Mouse (Mus musculus): ENCODE results near the gene Slit3. TPM values are rescaled to one million over a fixed set of nuclear protein-coding genes. Genes with fewer than 3 reads are reported as not detected.

Slit3 gene
- polyA plus RNA-seq, 1 experiment from 2014 or later: 9.0 TPM

DNA sequence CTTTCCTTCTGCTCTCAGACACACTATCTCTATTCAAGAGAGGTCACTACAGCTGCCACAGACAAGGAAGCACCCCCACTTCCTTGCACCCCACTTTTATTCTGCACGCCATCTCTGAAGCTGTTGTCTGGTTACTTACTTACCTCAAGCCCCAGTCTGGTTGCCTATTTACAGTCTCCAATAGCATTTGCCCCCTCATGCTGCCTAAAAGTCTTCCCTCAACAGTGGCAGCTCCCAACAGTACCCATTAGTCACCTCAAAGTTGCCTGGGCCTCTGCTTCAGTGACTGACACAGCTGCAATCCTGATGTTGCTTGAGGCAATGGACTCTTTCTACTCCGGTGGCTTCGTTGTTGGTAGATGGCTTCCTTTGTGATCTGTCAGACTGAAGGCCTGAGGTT lies 42.4 kb downstream of the Slit3 start:
- Histone ChIP-seq H3K9ac (ENCODE audit: low read depth, low read length) (no peak overlapping the region), H3K36me3 (ENCODE audit: control insufficient read depth, insufficient read depth, low read length) (no peaks in the 10 kb centered on the region), H3K4me3 (ENCODE audit: low read length) (no peak overlapping the region), H3K9me3 (ENCODE audit: control insufficient read depth, low read length) (no peaks in the 10 kb centered on the region), H3K4me2 (ENCODE audit: low read length) (no peak overlapping the region), H3K4me1 (ENCODE audit: control insufficient read depth, insufficient read depth, low read depth, low read length) (no peaks in the 10 kb centered on the region), H3K27ac (ENCODE audit: low read depth, low read length) (no peak overlapping the region), H3K27me3 (replicated peaks; ENCODE audit: control insufficient read depth, insufficient read depth, low read length) (no peaks in the 10 kb centered on the region)
- 96% methylated on average over 3 of the region's 3 CpGs for WGBS
- ATAC-seq: no peak

GRCm38 (mm10) chr11:35167176-35167575 lies 46.2 kb downstream of the Slit3 start:
- H3K9me3 ChIP-seq (ENCODE audit: control insufficient read depth, low read length): no peaks in the 10 kb centered on the region
- no peaks in the 10 kb centered on the region for H3K4me1 ChIP-seq (ENCODE audit: control insufficient read depth, insufficient read depth, low read depth, low read length)
- H3K4me3 ChIP-seq (ENCODE audit: low read length): no peak overlapping the region
- ATAC-seq: no peak
- no peak overlapping the region for H3K4me2 ChIP-seq (ENCODE audit: low read length)
- no peak overlapping the region for H3K9ac ChIP-seq (ENCODE audit: low read depth, low read length)
- WGBS: 81% methylated on average over 8 of the region's 8 CpGs
- H3K36me3 ChIP-seq (ENCODE audit: control insufficient read depth, insufficient read depth, low read length): no peaks in the 10 kb centered on the region
- H3K27me3 ChIP-seq (replicated peaks; ENCODE audit: control insufficient read depth, insufficient read depth, low read length): no peaks in the 10 kb centered on the region
- H3K27ac ChIP-seq (ENCODE audit: low read depth, low read length): no peak overlapping the region

- WGBS: 89% methylated on average over 6 of the region's 6 CpGs
- Histone ChIP-seq H3K4me2 (ENCODE audit: low read length) (no peak overlapping the region), H3K9ac (ENCODE audit: low read depth, low read length) (no peak overlapping the region), H3K4me1 (ENCODE audit: control insufficient read depth, insufficient read depth, low read depth, low read length) (no peaks in the 10 kb centered on the region), H3K9me3 (ENCODE audit: control insufficient read depth, low read length) (no peaks in the 10 kb centered on the region), H3K36me3 (ENCODE audit: control insufficient read depth, insufficient read depth, low read length) (no peaks in the 10 kb centered on the region), H3K27ac (ENCODE audit: low read depth, low read length) (no peak overlapping the region), H3K4me3 (ENCODE audit: low read length) (no peak overlapping the region), H3K27me3 (replicated peaks; ENCODE audit: control insufficient read depth, insufficient read depth, low read length) (no peaks in the 10 kb centered on the region)
- no peak for ATAC-seq
Measured at GRCm38 (mm10) chr11:35171505-35171904, 50.5 kb downstream of the Slit3 start.

GRCm38 (mm10) chr11:35177564-35177963 lies 56.5 kb downstream of the Slit3 start:
- Histone ChIP-seq H3K9me3 (ENCODE audit: control insufficient read depth, low read length) (no peaks in the 10 kb centered on the region), H3K36me3 (ENCODE audit: control insufficient read depth, insufficient read depth, low read length) (no peaks in the 10 kb centered on the region), H3K9ac (ENCODE audit: low read depth, low read length) (no peak overlapping the region), H3K27ac (ENCODE audit: low read depth, low read length) (no peak overlapping the region), H3K4me1 (ENCODE audit: control insufficient read depth, insufficient read depth, low read depth, low read length) (no peaks in the 10 kb centered on the region), H3K4me3 (ENCODE audit: low read length) (no peak overlapping the region), H3K27me3 (replicated peaks; ENCODE audit: control insufficient read depth, insufficient read depth, low read length) (0 out of 2 replicates have a peak, but pooled peaks cover 2% of the 10 kb centered on the region), H3K4me2 (ENCODE audit: low read length) (no peak overlapping the region)
- 89% methylated on average over 7 of the region's 7 CpGs for WGBS
- no peak for ATAC-seq

- Histone ChIP-seq H3K4me1 (ENCODE audit: control insufficient read depth, insufficient read depth, low read depth, low read length) (no peaks in the 10 kb centered on the region), H3K9me3 (ENCODE audit: control insufficient read depth, low read length) (no peaks in the 10 kb centered on the region), H3K27me3 (replicated peaks; ENCODE audit: control insufficient read depth, insufficient read depth, low read length) (0 out of 2 replicates have a peak, but pooled peaks cover 2% of the 10 kb centered on the region), H3K27ac (ENCODE audit: low read depth, low read length) (no peak overlapping the region), H3K36me3 (ENCODE audit: control insufficient read depth, insufficient read depth, low read length) (no peaks in the 10 kb centered on the region), H3K9ac (ENCODE audit: low read depth, low read length) (no peak overlapping the region), H3K4me2 (ENCODE audit: low read length) (peak overlapping the region; percentile 3; the same call in 1 of the 2 replicates), H3K4me3 (ENCODE audit: low read length) (no peak overlapping the region)
- WGBS: 55% methylated on average over 24 of the region's 24 CpGs
- no peak for ATAC-seq
Measured at GRCm38 (mm10) chr11:35178144-35178817, 57.3 kb downstream of the Slit3 start.

- H3K4me2 ChIP-seq (ENCODE audit: low read length): no peak overlapping the region
- H3K4me1 ChIP-seq (ENCODE audit: control insufficient read depth, insufficient read depth, low read depth, low read length): no peaks in the 10 kb centered on the region
- H3K27ac ChIP-seq (ENCODE audit: low read depth, low read length): no peak overlapping the region
- WGBS: 59% methylated on average over 8 of the region's 8 CpGs
- H3K9me3 ChIP-seq (ENCODE audit: control insufficient read depth, low read length): no peaks in the 10 kb centered on the region
- H3K4me3 ChIP-seq (ENCODE audit: low read length): no peak overlapping the region
- ATAC-seq: no peak
- 0 out of 2 replicates have a peak, but pooled peaks cover 2% of the 10 kb centered on the region for H3K27me3 ChIP-seq (replicated peaks; ENCODE audit: control insufficient read depth, insufficient read depth, low read length)
- H3K36me3 ChIP-seq (ENCODE audit: control insufficient read depth, insufficient read depth, low read length): no peaks in the 10 kb centered on the region
- no peak overlapping the region for H3K9ac ChIP-seq (ENCODE audit: low read depth, low read length)
Measured at GRCm38 (mm10) chr11:35179305-35179704, 58.3 kb downstream of the Slit3 start.

DNA sequence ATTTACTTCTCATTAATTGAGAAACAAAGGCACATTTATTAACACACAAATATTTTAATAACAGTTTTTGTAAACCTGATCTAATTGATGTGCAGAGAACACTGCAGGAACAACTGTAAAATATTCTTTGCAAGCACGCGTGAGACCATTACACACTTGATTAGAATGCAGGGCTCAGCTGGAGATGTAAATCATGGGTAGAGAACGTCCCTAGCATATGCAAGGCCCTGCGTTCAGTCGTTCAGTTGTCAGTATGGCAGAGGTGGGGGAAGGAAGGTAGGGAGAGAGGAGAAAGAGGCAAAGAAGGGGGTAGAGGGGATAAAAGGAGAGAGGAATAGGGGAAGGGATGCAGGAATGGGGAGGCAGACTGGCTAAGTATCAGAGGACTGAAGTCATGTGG lies 61.9 kb downstream of the Slit3 start:
- 31% methylated on average over 5 of the region's 5 CpGs for WGBS
- no peaks in the 10 kb centered on the region for H3K36me3 ChIP-seq (ENCODE audit: control insufficient read depth, insufficient read depth, low read length)
- no peak overlapping the region for H3K27ac ChIP-seq (ENCODE audit: low read depth, low read length)
- ATAC-seq: no peak
- no peak overlapping the region for H3K4me2 ChIP-seq (ENCODE audit: low read length)
- no peak overlapping the region for H3K9ac ChIP-seq (ENCODE audit: low read depth, low read length)
- H3K27me3 ChIP-seq (replicated peaks; ENCODE audit: control insufficient read depth, insufficient read depth, low read length): 0 out of 2 replicates have a peak, but pooled peaks cover 2% of the 10 kb centered on the region
- H3K9me3 ChIP-seq (ENCODE audit: control insufficient read depth, low read length): no peaks in the 10 kb centered on the region
- no peak overlapping the region for H3K4me3 ChIP-seq (ENCODE audit: low read length)
- H3K4me1 ChIP-seq (ENCODE audit: control insufficient read depth, insufficient read depth, low read depth, low read length): no peaks in the 10 kb centered on the region

- Histone ChIP-seq H3K9me3 (ENCODE audit: control insufficient read depth, low read length) (no peaks in the 10 kb centered on the region), H3K27me3 (replicated peaks; ENCODE audit: control insufficient read depth, insufficient read depth, low read length) (no peaks in the 10 kb centered on the region), H3K4me1 (ENCODE audit: control insufficient read depth, insufficient read depth, low read depth, low read length) (no peaks in the 10 kb centered on the region), H3K27ac (ENCODE audit: low read depth, low read length) (no peak overlapping the region), H3K4me3 (ENCODE audit: low read length) (no peak overlapping the region), H3K4me2 (ENCODE audit: low read length) (no peak overlapping the region), H3K9ac (ENCODE audit: low read depth, low read length) (no peak overlapping the region), H3K36me3 (ENCODE audit: control insufficient read depth, insufficient read depth, low read length) (no peaks in the 10 kb centered on the region)
- 90% methylated on average over 6 of the region's 6 CpGs for WGBS
- ATAC-seq: no peak
Measured at GRCm38 (mm10) chr11:35194826-35195225, 73.8 kb downstream of the Slit3 start.

DNA sequence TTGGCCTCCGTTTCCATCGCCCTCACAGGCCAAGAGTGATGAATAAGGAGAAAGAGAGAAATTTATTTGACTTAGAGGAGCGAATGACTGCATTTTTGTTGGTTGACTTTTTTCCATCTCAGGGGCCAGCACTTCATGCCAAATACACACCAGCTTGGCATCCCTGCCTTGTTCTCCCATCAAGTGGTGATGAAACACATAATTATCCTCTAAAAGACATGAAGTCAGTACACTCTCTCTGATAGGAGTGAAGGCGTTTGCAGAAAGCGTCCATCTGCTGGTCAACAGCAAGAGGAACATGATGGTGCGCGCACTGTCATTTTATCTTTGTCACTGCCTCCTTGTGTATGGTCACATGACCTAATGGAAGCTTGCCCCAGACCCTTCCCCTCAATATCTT lies 75.8 kb downstream of the Slit3 start:
- H3K4me2 ChIP-seq (ENCODE audit: low read length): no peak overlapping the region
- H3K9ac ChIP-seq (ENCODE audit: low read depth, low read length): no peak overlapping the region
- 83% methylated on average over 7 of the region's 7 CpGs for WGBS
- H3K36me3 ChIP-seq (ENCODE audit: control insufficient read depth, insufficient read depth, low read length): no peaks in the 10 kb centered on the region
- no peaks in the 10 kb centered on the region for H3K27me3 ChIP-seq (replicated peaks; ENCODE audit: control insufficient read depth, insufficient read depth, low read length)
- H3K9me3 ChIP-seq (ENCODE audit: control insufficient read depth, low read length): no peaks in the 10 kb centered on the region
- H3K4me1 ChIP-seq (ENCODE audit: control insufficient read depth, insufficient read depth, low read depth, low read length): no peaks in the 10 kb centered on the region
- no peak overlapping the region for H3K4me3 ChIP-seq (ENCODE audit: low read length)
- H3K27ac ChIP-seq (ENCODE audit: low read depth, low read length): no peak overlapping the region
- no peak for ATAC-seq

Measured in hindbrain, embryonic 16.5 days (tissue).